Mouse (Mus musculus): ENCODE results near the gene Kcp. TPM values are rescaled to one million over a fixed set of nuclear protein-coding genes. Genes with fewer than 3 reads are reported as not detected.
A peak's percentile ranks its signal among the peaks of the same experiment; 100 is the strongest.

Kcp gene
- total and polyA plus RNA-seq, 3 experiments: 0.51 to 0.64 TPM; not detected in 1

DNA sequence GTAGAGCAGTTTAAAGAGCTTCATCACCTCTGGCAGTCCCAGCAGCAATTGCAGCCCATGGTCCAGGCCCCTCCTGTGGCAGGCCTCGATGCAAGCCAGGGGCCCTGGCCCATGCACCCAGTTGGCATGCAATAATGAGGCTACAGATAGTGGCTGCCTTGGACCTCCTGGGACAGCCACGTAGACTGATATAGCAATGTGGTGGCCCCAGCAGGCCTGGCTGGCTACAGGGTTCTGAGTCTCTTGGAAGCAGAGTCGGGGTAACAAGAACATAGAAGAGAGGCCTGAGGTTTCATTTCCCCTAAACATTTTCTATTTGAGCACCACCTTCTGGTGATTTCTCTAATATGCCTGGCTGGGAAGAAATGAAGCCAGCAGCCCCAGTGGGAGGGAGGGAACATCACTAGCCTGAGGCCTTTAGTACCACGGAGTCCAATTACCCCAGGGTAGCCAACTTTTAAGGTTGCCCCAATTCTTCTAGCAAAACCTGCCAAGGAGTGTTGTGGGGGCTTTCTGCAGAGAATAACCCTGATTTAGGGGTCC lies 29.0 kb upstream of the Kcp start (continued):
- TF ChIP-seq MXI1 (IDR thresholded peaks at IDR 0.05; ENCODE audit: low read depth, low read length): no peak

DNA sequence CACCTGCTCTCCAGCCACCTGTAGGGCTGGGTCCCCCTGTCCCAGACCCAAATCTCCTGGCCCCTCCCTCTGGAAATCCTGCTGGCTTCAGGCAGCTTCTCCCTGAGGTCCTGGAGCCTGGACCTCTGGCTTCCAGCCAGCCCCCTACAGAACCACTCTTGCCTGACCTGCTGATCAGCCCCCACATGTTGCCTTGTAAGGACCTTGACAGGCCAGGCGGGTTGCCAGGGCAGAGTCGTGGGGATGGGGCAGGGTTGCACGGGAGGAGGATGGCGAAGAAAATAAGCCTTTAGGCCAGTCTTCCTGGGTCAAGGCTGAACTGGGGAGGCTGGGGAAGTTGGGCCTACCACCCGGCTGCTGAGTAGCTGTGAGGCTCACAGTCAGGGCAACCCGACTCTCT lies 27.6 kb upstream of the Kcp start:
- H3K79me2 ChIP-seq (replicated peaks; ENCODE audit: control insufficient read depth, extremely low read depth, insufficient read depth, poor library complexity, severe bottlenecking): peaks cover 23% of the 10 kb centered on the region
- no peak overlapping the region for H3K9ac ChIP-seq (ENCODE audit: insufficient read depth, low read depth)
- TF ChIP-seq ZNF384 (IDR thresholded peaks at IDR 0.05; ENCODE audit: low read depth, low read length): no peak
- TF ChIP-seq MAFK (IDR thresholded peaks at IDR 0.05; ENCODE audit: insufficient replicate concordance, low read length): no peak
- TF ChIP-seq MYC (IDR thresholded peaks at IDR 0.05; ENCODE audit: low read depth, low read length): no peak
- TF ChIP-seq CHD1 (IDR thresholded peaks at IDR 0.05; ENCODE audit: low read depth, low read length): no peak
- TF ChIP-seq POLR2AphosphoS2 (IDR thresholded peaks at IDR 0.05; ENCODE audit: low read depth, low read length): no peak
- no peak for TF ChIP-seq RAD21 (IDR thresholded peaks at IDR 0.05; ENCODE audit: low read depth, low read length)
- no peak for TF ChIP-seq NRF1 (IDR thresholded peaks at IDR 0.05; ENCODE audit: low read depth, low read length)
- DNase-seq (ENCODE audit: extremely low read depth): no peak
- H3K27ac ChIP-seq (ENCODE audit: insufficient read depth, low read depth): 0 out of 2 replicates have a peak overlapping the region, but pooled peaks have one; percentile 19
- dilution Hi-C loops (cut with MboI; ENCODE audit: extremely low pct_ligation_motif_present, extremely low pct_unique_long_range_greater_than_20kb, low sequenced_read_pairs) (no loop called here), in situ Hi-C loops (cut with MboI; ENCODE audit: low pct_ligation_motif_present, low pct_unique_long_range_greater_than_20kb, low sequenced_read_pairs) (no loop called here)
- H3K4me2 ChIP-seq (ENCODE audit: insufficient read depth, low read depth, poor library complexity, severe bottlenecking): no peak overlapping the region
- H3K36me3 ChIP-seq (replicated peaks in 1 of 2; ENCODE audit: control insufficient read depth in 1 of 2, insufficient read depth in 1 of 2, low read length in 1 of 2): peaks cover 66 to 92% of the 10 kb centered on the region in 2 experiments
- peaks cover 15 to 74% of the 10 kb centered on the region in 2 experiments for H3K4me1 ChIP-seq (ENCODE audit: control insufficient read depth in 1 of 2, insufficient read depth in 2 of 2)
- no peaks in the 10 kb centered on the region for H3K27me3 ChIP-seq (replicated peaks)
- H3K4me3 ChIP-seq (replicated peaks in 1 of 3; ENCODE audit: low read depth in 2 of 3, low read length in 2 of 3, poor library complexity in 1 of 3): no peak overlapping the region
- no peaks in the 10 kb centered on the region for H3K9me3 ChIP-seq (replicated peaks; ENCODE audit: low read length)

DNA sequence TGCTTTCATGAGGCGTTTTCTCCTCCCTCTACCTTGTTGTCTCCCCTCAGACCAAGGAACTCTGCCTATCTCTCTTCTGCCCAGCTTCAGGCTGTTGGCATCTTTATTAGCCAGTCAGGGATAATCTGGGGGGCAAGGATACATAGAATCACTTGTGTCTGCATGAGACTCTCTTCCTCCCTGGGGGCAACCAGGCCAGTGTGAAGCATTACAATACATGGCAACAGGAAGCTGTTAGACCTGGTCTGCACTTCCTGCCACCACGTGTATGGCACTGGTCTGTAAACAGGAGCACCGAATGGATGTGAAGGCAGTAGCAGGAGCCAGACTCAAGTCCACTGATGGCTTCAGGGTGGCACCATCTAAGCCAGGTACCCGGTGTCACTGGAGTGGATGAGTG lies 22.3 kb upstream of the Kcp start:
- in situ Hi-C loops (cut with MboI; ENCODE audit: low pct_ligation_motif_present, low pct_unique_long_range_greater_than_20kb, low sequenced_read_pairs) (no loop called here), dilution Hi-C loops (cut with MboI; ENCODE audit: extremely low pct_ligation_motif_present, extremely low pct_unique_long_range_greater_than_20kb, low sequenced_read_pairs) (no loop called here)
- peaks cover 4 to 64% of the 10 kb centered on the region in 2 experiments for H3K4me1 ChIP-seq (ENCODE audit: control insufficient read depth in 1 of 2, insufficient read depth in 2 of 2)
- peaks cover 47% of the 10 kb centered on the region for H3K79me2 ChIP-seq (replicated peaks; ENCODE audit: control insufficient read depth, extremely low read depth, insufficient read depth, poor library complexity, severe bottlenecking)
- H3K4me3 ChIP-seq (replicated peaks in 1 of 3; ENCODE audit: low read depth in 2 of 3, low read length in 2 of 3, poor library complexity in 1 of 3): peak overlapping the region; percentile 82 to 90 (median 88)
- peaks cover 32 to 40% of the 10 kb centered on the region in 2 experiments for H3K36me3 ChIP-seq (replicated peaks in 1 of 2; ENCODE audit: control insufficient read depth in 1 of 2, insufficient read depth in 1 of 2, low read length in 1 of 2)
- H3K9me3 ChIP-seq (replicated peaks; ENCODE audit: low read length): no peaks in the 10 kb centered on the region
- H3K9ac ChIP-seq (ENCODE audit: insufficient read depth, low read depth): peak overlapping the region; percentile 88; the same call in 1 of the 2 replicates
- no peaks in the 10 kb centered on the region for H3K27me3 ChIP-seq (replicated peaks)
- DNase-seq (ENCODE audit: extremely low read depth): peak; percentile 66
- H3K4me2 ChIP-seq (ENCODE audit: insufficient read depth, low read depth, poor library complexity, severe bottlenecking): peak overlapping the region; percentile 99
- peak overlapping the region; percentile 23; the same call in 1 of the 2 replicates for H3K27ac ChIP-seq (ENCODE audit: insufficient read depth, low read depth)
- no peak for TF ChIP-seq TBP (conservative IDR thresholded peaks at IDR 0.05; ENCODE audit: low read depth, low read length)
- no peak for TF ChIP-seq CHD2 (IDR thresholded peaks at IDR 0.05; ENCODE audit: low read length)
- TF ChIP-seq MAZ (IDR thresholded peaks at IDR 0.05; ENCODE audit: low read depth, low read length): no peak
- peak; percentile 97 for TF ChIP-seq MXI1 (IDR thresholded peaks at IDR 0.05; ENCODE audit: low read depth, low read length)
- no peak for TF ChIP-seq MEF2A (IDR thresholded peaks at IDR 0.05; ENCODE audit: borderline replicate concordance, low read depth, low read length)
- TF ChIP-seq ZC3H11A (IDR thresholded peaks at IDR 0.05; ENCODE audit: low read depth, low read length): no peak
- TF ChIP-seq NELFE (IDR thresholded peaks at IDR 0.05; ENCODE audit: low read depth, low read length): no peak
- no peak for TF ChIP-seq UBTF (IDR thresholded peaks at IDR 0.05; ENCODE audit: low read depth, low read length)
- TF ChIP-seq E2F4 (IDR thresholded peaks at IDR 0.05; ENCODE audit: insufficient replicate concordance, low read depth, low read length): no peak
- TF ChIP-seq ETS1 (conservative IDR thresholded peaks at IDR 0.05; ENCODE audit: low read depth, low read length): no peak
- no peak for TF ChIP-seq HCFC1 (IDR thresholded peaks at IDR 0.05; ENCODE audit: low read depth, low read length)
- TF ChIP-seq ZMIZ1 (IDR thresholded peaks at IDR 0.05; ENCODE audit: low read depth, low read length): no peak
- TF ChIP-seq USF2 (conservative IDR thresholded peaks at IDR 0.05; ENCODE audit: low read depth, low read length): no peak
- no peak for TF ChIP-seq EP300 (IDR thresholded peaks at IDR 0.05; ENCODE audit: low read length)
- TF ChIP-seq PAX5 (IDR thresholded peaks at IDR 0.05; ENCODE audit: low read length): no peak
- TF ChIP-seq RCOR1 (conservative IDR thresholded peaks at IDR 0.05; ENCODE audit: low read depth, low read length): no peak
- TF ChIP-seq POLR2AphosphoS2 (IDR thresholded peaks at IDR 0.05; ENCODE audit: low read depth, low read length): peak; percentile 13; the same call in 1 of the 2 replicates
- TF ChIP-seq SMC3 (IDR thresholded peaks at IDR 0.05; ENCODE audit: low read depth, low read length): no peak
- TF ChIP-seq IRF4 (IDR thresholded peaks at IDR 0.05; ENCODE audit: low read depth, low read length): no peak
- no peak for TF ChIP-seq JUND (conservative IDR thresholded peaks at IDR 0.05; ENCODE audit: low read depth, low read length)
- no peak for TF ChIP-seq CTCF (conservative IDR thresholded peaks at IDR 0.05 in 1 of 2, IDR thresholded peaks at IDR 0.05 in 1 of 2; ENCODE audit: low read depth in 2 of 2, low read length in 2 of 2)
- no peak for TF ChIP-seq ZKSCAN1 (IDR thresholded peaks at IDR 0.05; ENCODE audit: borderline replicate concordance, low read depth, low read length)
- no peak for TF ChIP-seq CHD1 (IDR thresholded peaks at IDR 0.05; ENCODE audit: low read depth, low read length)
- TF ChIP-seq BHLHE40 (IDR thresholded peaks at IDR 0.05; ENCODE audit: low read depth, low read length): peak; percentile 54
- no peak for TF ChIP-seq ZNF384 (IDR thresholded peaks at IDR 0.05; ENCODE audit: low read depth, low read length)
- no peak for TF ChIP-seq USF1 (IDR thresholded peaks at IDR 0.05; ENCODE audit: low read depth, low read length)

All from CH12.LX (cell line).